Mouse (Mus musculus): ENCODE measurements around the gene Tex28. TPM values are rescaled to one million over a fixed set of nuclear protein-coding genes. Genes with fewer than 3 reads are reported as not detected.

Gene Tex28
- polyA plus RNA-seq, 1 experiment = not detected

DNA sequence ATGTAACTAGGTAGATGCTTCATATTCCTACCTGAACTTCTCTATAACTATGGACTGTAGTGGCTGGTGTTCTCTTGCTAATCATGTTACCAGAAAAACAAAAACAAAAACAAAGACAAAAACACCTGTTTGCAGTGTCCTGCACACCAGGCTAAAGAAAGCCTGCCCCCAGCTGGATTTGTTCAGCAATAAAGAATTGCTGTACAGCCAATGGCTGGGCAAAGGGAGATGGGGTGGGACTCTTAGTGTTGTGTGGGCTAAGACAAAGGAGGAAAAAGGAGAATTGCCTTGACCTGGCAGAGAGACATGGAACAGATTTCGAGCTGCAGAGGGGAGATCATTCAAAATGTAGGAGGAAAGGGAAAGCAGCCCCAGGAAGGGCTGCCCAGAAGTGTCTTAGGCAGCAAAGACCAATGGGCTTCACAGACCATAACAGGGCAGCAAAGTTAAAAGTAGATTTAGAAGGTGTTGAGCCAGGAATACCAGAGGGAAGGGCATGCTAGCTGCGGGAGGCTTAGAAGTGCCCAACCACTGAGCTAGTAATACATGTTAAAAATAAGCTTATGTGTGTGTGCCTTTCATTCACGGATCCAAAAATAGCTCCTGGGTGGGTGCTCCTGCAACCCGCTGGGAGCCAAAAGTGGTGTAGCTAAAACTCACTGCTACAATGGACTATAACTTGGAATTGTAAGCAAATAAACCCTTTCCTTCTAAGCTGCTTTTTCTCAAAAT is 64.0 kb downstream of the Tex28 start:
- no peak for TF ChIP-seq CTCF (IDR thresholded peaks at IDR 0.05; ENCODE audit: insufficient read depth, low read length)
- TF ChIP-seq POLR2A (IDR thresholded peaks at IDR 0.05; ENCODE audit: borderline replicate concordance, extremely low read depth, low read depth, low read length) = no peak
- H3K4me3 ChIP-seq (replicated peaks; ENCODE audit: extremely low read depth, low read depth, low read length) = no peak overlapping the region
- DNase-seq = no peak
- H3K4me1 ChIP-seq (ENCODE audit: control insufficient read depth, insufficient read depth, low read length) = no peaks in the 10 kb centered on the region
- WGBS = 47% methylated on average over 4 of the region's 4 CpGs

Other genes with a start within 250 kb of the Tex28 start
- gene Arhgap4, start 246.0 kb downstream of the Tex28 start, polyA plus RNA-seq (2012; rRNA removed) = 27.8 and 39.0 TPM in 2 replicates
- gene Naa10, start 245.9 kb downstream of the Tex28 start, polyA plus RNA-seq (2012; rRNA removed) = 33.3 and 42.6 TPM in 2 replicates
- 37.5 and 42.3 TPM in 2 replicates for gene Renbp, start 237.0 kb downstream of the Tex28 start, polyA plus RNA-seq (2012; rRNA removed)
- gene Hcfc1, start 201.5 kb downstream of the Tex28 start, polyA plus RNA-seq (2012; rRNA removed) = 61.4 and 62.6 TPM in 2 replicates
- gene Irak1, start 143.9 kb downstream of the Tex28 start, polyA plus RNA-seq (2012; rRNA removed) = 152 and 177 TPM in 2 replicates
- not detected in 2 replicates for gene Opn1mw, start 40.4 kb downstream of the Tex28 start, polyA plus RNA-seq (2012; rRNA removed)
- gene Mecp2, start 32.5 kb downstream of the Tex28 start, polyA plus RNA-seq (2012; rRNA removed) = 6.8 and 7.4 TPM in 2 replicates
- gene Tktl1, start 9.4 kb upstream of the Tex28 start, polyA plus RNA-seq (2012; rRNA removed) = not detected in 2 replicates
- 579 and 648 TPM in 2 replicates for gene Flna, start 82.0 kb upstream of the Tex28 start, polyA plus RNA-seq (2012; rRNA removed)
- gene Emd, start 86.8 kb upstream of the Tex28 start, polyA plus RNA-seq (2012; rRNA removed) = 63.1 and 63.9 TPM in 2 replicates
- 1,085 and 1,289 TPM in 2 replicates for gene Rpl10, start 103.0 kb upstream of the Tex28 start, polyA plus RNA-seq (2012; rRNA removed)
- 99.6 and 108 TPM in 2 replicates for gene Taz, start 114.1 kb upstream of the Tex28 start, polyA plus RNA-seq (2012; rRNA removed)
- gene Dnase1l1, start 114.5 kb upstream of the Tex28 start, polyA plus RNA-seq (2012; rRNA removed) = 26.1 and 38.3 TPM in 2 replicates
- 413 and 452 TPM in 2 replicates for gene Atp6ap1, start 129.3 kb upstream of the Tex28 start, polyA plus RNA-seq (2012; rRNA removed)
- gene Gdi1, start 137.2 kb upstream of the Tex28 start, polyA plus RNA-seq (2012; rRNA removed) = 143 and 212 TPM in 2 replicates
- 11.1 and 12.9 TPM in 2 replicates for gene Fam50a, start 145.2 kb upstream of the Tex28 start, polyA plus RNA-seq (2012; rRNA removed)
- gene Plxna3, start 161.2 kb upstream of the Tex28 start, polyA plus RNA-seq (2012; rRNA removed) = 12.9 and 14.5 TPM in 2 replicates
- 31.8 and 42.1 TPM in 2 replicates for gene Lage3, start 185.8 kb upstream of the Tex28 start, polyA plus RNA-seq (2012; rRNA removed)
- gene Ubl4a, start 205.4 kb upstream of the Tex28 start, polyA plus RNA-seq (2012; rRNA removed) = 25.6 and 32.0 TPM in 2 replicates
- 20.3 and 23.5 TPM in 2 replicates for gene Slc10a3, start 205.5 kb upstream of the Tex28 start, polyA plus RNA-seq (2012; rRNA removed)
- gene Fam3a, start 225.4 kb upstream of the Tex28 start, polyA plus RNA-seq (2012; rRNA removed) = 50.9 and 53.3 TPM in 2 replicates
- 15.2 and 20.2 TPM in 2 replicates for gene Ikbkg, start 225.5 kb upstream of the Tex28 start, polyA plus RNA-seq (2012; rRNA removed)

Data from lung, adult 2 months (tissue).